Mouse (Mus musculus): ENCODE measurements around the gene F11r. TPM values are rescaled to one million over a fixed set of nuclear protein-coding genes. Genes with fewer than 3 reads are reported as not detected.

Gene F11r
- polyA plus RNA-seq (2012; ENCODE audit: insufficient read depth, low replicate concordance) = 21.9 and 94.2 TPM in 2 replicates

GRCm38 (mm10) chr1:171437264-171438013, at the start of gene F11r:
F11r (plus strand) TSS chr1:171437535.
- no peaks in the 10 kb centered on the region for H3K27me3 ChIP-seq (replicated peaks)
- peak within 1 kb of the TSS; percentile 97 for H3K4me3 ChIP-seq (replicated peaks)
- peaks cover 4% of the 10 kb centered on the region for H3K36me3 ChIP-seq (replicated peaks; ENCODE audit: low read length)
- H3K9me3 ChIP-seq = no peaks in the 10 kb centered on the region
- H3K4me1 ChIP-seq = peaks cover 66% of the 10 kb centered on the region
- no peak for TF ChIP-seq FLI1 (IDR thresholded peaks at IDR 0.05; ENCODE audit: low read length)
- TF ChIP-seq GATA1 (IDR thresholded peaks at IDR 0.05; ENCODE audit: borderline replicate concordance, low read length) = no peak

GRCm38 (mm10) chr1:171388376-171389102, 48.8 kb upstream of the F11r start, which contains the start of gene Arhgap30:
Arhgap30 (plus strand) TSS chr1:171388954.
- TF ChIP-seq GATA1 (IDR thresholded peaks at IDR 0.05; ENCODE audit: borderline replicate concordance, low read length) (no peak), FLI1 (IDR thresholded peaks at IDR 0.05; ENCODE audit: low read length) (0 out of 2 replicates have a peak, but pooled peaks have one; percentile 26)
- Histone ChIP-seq H3K4me3 (replicated peaks) (peak within 1 kb of the TSS; percentile 92), H3K27me3 (replicated peaks) (peaks cover 19% of the 10 kb centered on the region), H3K4me1 (peaks cover 75% of the 10 kb centered on the region), H3K36me3 (replicated peaks; ENCODE audit: low read length) (peaks cover 11% of the 10 kb centered on the region), H3K9me3 (no peaks in the 10 kb centered on the region)

- TF ChIP-seq FLI1 (IDR thresholded peaks at IDR 0.05; ENCODE audit: low read length) (no peak), GATA1 (IDR thresholded peaks at IDR 0.05; ENCODE audit: borderline replicate concordance, low read length) (no peak)
- no peaks in the 10 kb centered on the region for H3K9me3 ChIP-seq
- H3K4me3 ChIP-seq (replicated peaks) = peak overlapping the region; percentile 92
- H3K36me3 ChIP-seq (replicated peaks; ENCODE audit: low read length) = peaks cover 24% of the 10 kb centered on the region
- H3K4me1 ChIP-seq = peaks cover 60% of the 10 kb centered on the region
- peaks cover 8% of the 10 kb centered on the region for H3K27me3 ChIP-seq (replicated peaks)
Measured at GRCm38 (mm10) chr1:171390101-171390500, 47.2 kb upstream of the F11r start.

- TF ChIP-seq GATA1 (IDR thresholded peaks at IDR 0.05; ENCODE audit: borderline replicate concordance, low read length) (no peak), FLI1 (IDR thresholded peaks at IDR 0.05; ENCODE audit: low read length) (no peak)
- H3K36me3 ChIP-seq (replicated peaks; ENCODE audit: low read length) = peaks cover 77% of the 10 kb centered on the region
- no peaks in the 10 kb centered on the region for H3K27me3 ChIP-seq (replicated peaks)
- no peaks in the 10 kb centered on the region for H3K9me3 ChIP-seq
- peaks cover 11% of the 10 kb centered on the region for H3K4me1 ChIP-seq
- no peak overlapping the region for H3K4me3 ChIP-seq (replicated peaks)
Measured at GRCm38 (mm10) chr1:171401821-171402220, 35.5 kb upstream of the F11r start.

- H3K36me3 ChIP-seq (replicated peaks; ENCODE audit: low read length) = peaks cover 82% of the 10 kb centered on the region
- no peak overlapping the region for H3K4me3 ChIP-seq (replicated peaks)
- TF ChIP-seq GATA1 (IDR thresholded peaks at IDR 0.05; ENCODE audit: borderline replicate concordance, low read length) (no peak), FLI1 (IDR thresholded peaks at IDR 0.05; ENCODE audit: low read length) (no peak)
- peaks cover 10% of the 10 kb centered on the region for H3K4me1 ChIP-seq
- no peaks in the 10 kb centered on the region for H3K27me3 ChIP-seq (replicated peaks)
- no peaks in the 10 kb centered on the region for H3K9me3 ChIP-seq
Measured at GRCm38 (mm10) chr1:171402991-171403390, 34.3 kb upstream of the F11r start.

- Histone ChIP-seq H3K4me1 (peaks cover 7% of the 10 kb centered on the region), H3K27me3 (replicated peaks) (peaks cover 2% of the 10 kb centered on the region), H3K9me3 (no peaks in the 10 kb centered on the region), H3K4me3 (replicated peaks) (no peak overlapping the region), H3K36me3 (replicated peaks; ENCODE audit: low read length) (peaks cover 58% of the 10 kb centered on the region)
- no peak for TF ChIP-seq GATA1 (IDR thresholded peaks at IDR 0.05; ENCODE audit: borderline replicate concordance, low read length)
- TF ChIP-seq FLI1 (IDR thresholded peaks at IDR 0.05; ENCODE audit: low read length) = no peak
Measured at GRCm38 (mm10) chr1:171407263-171407662, 30.1 kb upstream of the F11r start.

GRCm38 (mm10) chr1:171410231-171410630, 27.1 kb upstream of the F11r start:
- Histone ChIP-seq H3K27me3 (replicated peaks) (peaks cover 2% of the 10 kb centered on the region), H3K36me3 (replicated peaks; ENCODE audit: low read length) (peaks cover 46% of the 10 kb centered on the region), H3K4me1 (peaks cover 29% of the 10 kb centered on the region), H3K9me3 (no peaks in the 10 kb centered on the region), H3K4me3 (replicated peaks) (no peak overlapping the region)
- TF ChIP-seq GATA1 (IDR thresholded peaks at IDR 0.05; ENCODE audit: borderline replicate concordance, low read length) (no peak), FLI1 (IDR thresholded peaks at IDR 0.05; ENCODE audit: low read length) (no peak)

- Histone ChIP-seq H3K4me1 (peaks cover 29% of the 10 kb centered on the region), H3K9me3 (no peaks in the 10 kb centered on the region), H3K4me3 (replicated peaks) (peak within 1 kb of the TSS; percentile 96), H3K27me3 (replicated peaks) (peaks cover 2% of the 10 kb centered on the region), H3K36me3 (replicated peaks; ENCODE audit: low read length) (peaks cover 49% of the 10 kb centered on the region)
- TF ChIP-seq FLI1 (IDR thresholded peaks at IDR 0.05; ENCODE audit: low read length) (peak; percentile 72), GATA1 (IDR thresholded peaks at IDR 0.05; ENCODE audit: borderline replicate concordance, low read length) (peak; percentile 64; the same call in 1 of the 3 replicates)
Measured at GRCm38 (mm10) chr1:171410947-171411484, 26.3 kb upstream of the F11r start, which contains the start of gene Usf1. Usf1 (plus strand) TSS chr1:171411313.

GRCm38 (mm10) chr1:171411492-171411941, 25.8 kb upstream of the F11r start:
- H3K4me3 ChIP-seq (replicated peaks) = peak overlapping the region; percentile 96
- peaks cover 49% of the 10 kb centered on the region for H3K36me3 ChIP-seq (replicated peaks; ENCODE audit: low read length)
- peaks cover 29% of the 10 kb centered on the region for H3K4me1 ChIP-seq
- no peaks in the 10 kb centered on the region for H3K9me3 ChIP-seq
- TF ChIP-seq FLI1 (IDR thresholded peaks at IDR 0.05; ENCODE audit: low read length) (no peak), GATA1 (IDR thresholded peaks at IDR 0.05; ENCODE audit: borderline replicate concordance, low read length) (no peak)
- H3K27me3 ChIP-seq (replicated peaks) = peaks cover 2% of the 10 kb centered on the region
